Mouse (Mus musculus) erythroblast, embryonic 14.5 days (primary cell): ENCODE data around the gene Spata46.

Experiments
- GATA1 ChIP-seq: IDR thresholded peaks from 2 replicates; pipeline ENCODE4 v1.6.1; 2012; ENCODE audit warnings: low read length, inconsistent platforms, mixed read lengths
- TAL1 ChIP-seq: IDR thresholded peaks from 3 replicates; pipeline ENCODE4 v1.6.1; 2012; ENCODE audit warnings: low read length, inconsistent platforms, mixed read lengths

DNA sequence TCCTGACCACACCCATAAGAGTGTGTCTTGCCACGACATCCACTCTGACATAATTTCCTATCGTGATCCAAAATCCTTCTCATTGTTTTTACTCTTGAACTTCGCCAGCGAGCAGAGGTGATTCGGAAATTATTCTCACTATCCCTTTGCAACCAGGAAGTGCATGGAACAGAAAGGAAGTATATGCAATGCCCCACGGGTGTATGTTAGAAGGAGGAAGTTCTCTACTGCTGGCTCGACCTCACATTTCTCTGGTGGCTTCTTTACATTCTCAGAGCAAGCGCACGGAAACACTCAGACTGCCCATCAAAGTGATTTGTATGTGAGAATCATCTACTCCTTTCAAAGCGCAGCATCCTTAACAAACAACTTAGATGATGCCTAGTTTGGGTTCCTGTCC, 3.6 kb upstream of the Spata46 start:
- TF ChIP-seq TAL1 (no peak), GATA1 (no peak)
